Mouse (Mus musculus): ENCODE measurements around the gene Chchd6.

The Chchd6 gene

GRCm38 (mm10) chr6:89452976-89453674 lies 142.3 kb downstream of the Chchd6 start:
- DNase-seq (ENCODE audit: low spot score in 2 of 2) = no peak

- no peak for DNase-seq (ENCODE audit: low spot score in 2 of 2)
Measured at GRCm38 (mm10) chr6:89452356-89452755, 143.1 kb downstream of the Chchd6 start.

- DNase-seq (ENCODE audit: low spot score in 2 of 2) = no peak
Measured at GRCm38 (mm10) chr6:89448736-89449135, 146.7 kb downstream of the Chchd6 start.

- no peak for DNase-seq (ENCODE audit: low spot score in 2 of 2)
Measured at GRCm38 (mm10) chr6:89440671-89441070, 154.8 kb downstream of the Chchd6 start.

GRCm38 (mm10) chr6:89431920-89432482 lies 163.5 kb downstream of the Chchd6 start:
- DNase-seq (ENCODE audit: low spot score in 2 of 2) = no peak

GRCm38 (mm10) chr6:89430749-89431148 lies 164.7 kb downstream of the Chchd6 start:
- DNase-seq (ENCODE audit: low spot score in 2 of 2) = no peak

GRCm38 (mm10) chr6:89428661-89429375 lies 166.6 kb downstream of the Chchd6 start:
- no peak for DNase-seq (ENCODE audit: low spot score in 2 of 2)

GRCm38 (mm10) chr6:89424461-89424860 lies 171.0 kb downstream of the Chchd6 start:
- DNase-seq (ENCODE audit: low spot score in 2 of 2) = no peak

GRCm38 (mm10) chr6:89422621-89423020 lies 172.8 kb downstream of the Chchd6 start:
- DNase-seq (ENCODE audit: low spot score in 2 of 2) = no peak

- DNase-seq (ENCODE audit: low spot score in 2 of 2) = no peak
Measured at GRCm38 (mm10) chr6:89421922-89422321, 173.5 kb downstream of the Chchd6 start.

- no peak for DNase-seq (ENCODE audit: low spot score in 2 of 2)
Measured at GRCm38 (mm10) chr6:89421503-89421902, 173.9 kb downstream of the Chchd6 start.

- no peak for DNase-seq (ENCODE audit: low spot score in 2 of 2)
Measured at GRCm38 (mm10) chr6:89420756-89421155, 174.7 kb downstream of the Chchd6 start.

GRCm38 (mm10) chr6:89420110-89420509 lies 175.3 kb downstream of the Chchd6 start:
- DNase-seq (ENCODE audit: low spot score in 2 of 2) = no peak

- DNase-seq (ENCODE audit: low spot score in 2 of 2) = no peak
Measured at GRCm38 (mm10) chr6:89419066-89419815, 176.2 kb downstream of the Chchd6 start.

GRCm38 (mm10) chr6:89416030-89416595 lies 179.3 kb downstream of the Chchd6 start:
- DNase-seq (ENCODE audit: low spot score in 2 of 2) = no peak

- DNase-seq (ENCODE audit: low spot score in 2 of 2) = no peak
Measured at GRCm38 (mm10) chr6:89415091-89415490, 180.4 kb downstream of the Chchd6 start.

- no peak for DNase-seq (ENCODE audit: low spot score in 2 of 2)
Measured at GRCm38 (mm10) chr6:89414126-89414525, 181.3 kb downstream of the Chchd6 start.

GRCm38 (mm10) chr6:89413481-89413884 lies 182.0 kb downstream of the Chchd6 start:
- DNase-seq (ENCODE audit: low spot score in 2 of 2) = no peak

- DNase-seq (ENCODE audit: low spot score in 2 of 2) = no peak
Measured at GRCm38 (mm10) chr6:89412562-89412961, 182.9 kb downstream of the Chchd6 start.

- DNase-seq (ENCODE audit: low spot score in 2 of 2) = no peak
Measured at GRCm38 (mm10) chr6:89409041-89409440, 186.4 kb downstream of the Chchd6 start.

GRCm38 (mm10) chr6:89408259-89408658 lies 187.2 kb downstream of the Chchd6 start:
- no peak for DNase-seq (ENCODE audit: low spot score in 2 of 2)
